Mouse (Mus musculus) embryonic facial prominence, embryonic 10.5 days (tissue): ENCODE data around the gene Rad51d. TPM values are rescaled to one million over a fixed set of nuclear protein-coding genes. Genes with fewer than 3 reads are reported as not detected.
"Not testable (repeated sequence)": the region's sequence is repeated elsewhere in the genome, so short reads cannot be mapped to it uniquely, and the experiment has no call there.

Experiments
- DNase-seq: peaks from one replicate; pipeline ENCODE4 v3.0.0-alpha.2; 2017; ENCODE audit warnings: low spot score
- H3K27ac ChIP-seq: fragments of 300-500 bp; sonication (generic); replicated peaks from 2 replicates; pipeline ENCODE4 v1.5.1; 2016; ENCODE audit warnings: mild to moderate bottlenecking
- H3K27me3 ChIP-seq: fragments of 300-500 bp; sonication (generic); replicated peaks from 2 replicates; pipeline ENCODE4 v1.6.1; 2016; ENCODE audit warnings: low read depth, mild to moderate bottlenecking; ENCODE audit not compliant: poor library complexity, severe bottlenecking
- H3K36me3 ChIP-seq: fragments of 300-500 bp; sonication (generic); replicated peaks from 2 replicates; pipeline ENCODE4 v1.6.1; 2016; ENCODE audit warnings: mild to moderate bottlenecking, moderate library complexity
- H3K4me1 ChIP-seq: fragments of 300-500 bp; sonication (generic); 2 replicates; pipeline ENCODE4 v1.6.1; 2016
- H3K4me3 ChIP-seq: fragments of 300-500 bp; sonication (generic); 2 replicates; pipeline ENCODE4 v1.5.1; 2016; ENCODE audit warnings: mild to moderate bottlenecking, moderate library complexity
- H3K9me3 ChIP-seq: fragments of 300-500 bp; sonication (generic); 2 replicates; pipeline ENCODE4 v1.6.1; 2016; ENCODE audit warnings: mild to moderate bottlenecking
- WGBS: fragments of 180-500 bp; shearing (Covaris S2); methylation state at CpG from one replicate; pipeline ENCODE4 v1.1.7; 2016; 5-methylcytosine and 5-hydroxymethylcytosine counted together
- polyA plus RNA-seq: library from polyadenylated mRNA; unstranded; fragments of >200 nt; fragmentation: Nextera tagmentation; extraction: Ambion mirVana; gene quantifications from 2 replicates; pipeline ENCODE4 v1.2.1, GENCODE M21; 2016

Gene Rad51d
- polyA plus RNA-seq: 13.7 and 14.7 TPM in 2 replicates

DNA sequence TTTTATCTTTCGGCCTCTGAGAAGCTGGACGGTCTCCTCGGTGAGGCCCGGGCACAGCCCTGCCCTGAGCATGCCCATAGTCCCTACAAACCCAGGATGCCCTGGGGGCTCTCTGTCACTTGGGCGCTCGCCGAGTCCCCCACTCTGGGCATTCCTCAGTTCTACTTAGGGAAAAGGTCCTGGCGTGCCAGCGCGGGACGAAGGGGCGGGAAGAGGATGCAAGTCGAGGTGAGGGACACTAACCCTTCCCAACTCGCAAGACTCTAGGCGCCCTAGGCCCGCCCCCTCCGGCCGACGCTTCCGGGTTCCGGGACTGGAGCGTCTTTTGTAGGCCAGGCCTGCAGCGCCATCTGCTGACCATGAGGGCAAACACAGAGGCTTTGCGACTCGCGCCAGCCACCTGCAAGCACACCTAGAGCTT lies at the start of gene Rad51d:
Gene Rad51d, minus strand, starts transcription at position 273 of the 421 bp plus-strand sequence.
- DNase-seq: peak; percentile 96
- peaks cover 22% of the 10 kb centered on the region for H3K4me1 ChIP-seq
- H3K9me3 ChIP-seq: no peaks in the 10 kb centered on the region
- peak within 1 kb of the TSS; percentile 86 for H3K27ac ChIP-seq
- peak within 1 kb of the TSS; percentile 78 for H3K4me3 ChIP-seq
- WGBS: under 1% methylated on average over 26 of the region's 26 CpGs
- H3K27me3 ChIP-seq: peaks cover 7% of the 10 kb centered on the region; the same call in 1 of the 2 replicates
- no peaks in the 10 kb centered on the region for H3K36me3 ChIP-seq

DNA sequence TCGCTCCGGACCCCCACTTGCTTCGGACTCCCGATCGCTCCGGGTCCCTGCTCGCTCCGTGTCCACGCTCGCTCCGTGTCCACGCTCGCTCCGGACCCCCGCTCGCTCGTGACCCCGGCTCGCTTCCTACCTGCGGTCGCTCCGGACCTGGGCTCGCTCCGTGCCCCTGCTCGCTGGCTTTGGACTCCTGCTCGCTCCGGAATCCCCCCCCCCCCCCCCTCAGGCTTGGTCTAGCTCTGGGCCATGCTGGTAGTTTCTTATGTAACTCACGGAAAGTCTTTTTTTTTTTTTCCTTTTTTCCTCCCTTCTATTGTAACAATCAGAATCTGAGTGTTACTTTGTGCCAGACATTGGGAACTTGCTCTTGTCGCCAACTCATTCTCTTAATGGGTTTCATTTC lies 42.8 kb upstream of the Rad51d start:
- Histone ChIP-seq H3K4me3 (peak overlapping the region; percentile 60), H3K4me1 (peaks cover 18% of the 10 kb centered on the region), H3K36me3 (no peaks in the 10 kb centered on the region), H3K27me3 (peaks cover 94% of the 10 kb centered on the region), H3K9me3 (no peaks in the 10 kb centered on the region), H3K27ac (no peak overlapping the region)
- DNase-seq: peak; percentile 15
- WGBS: 2% methylated on average over 29 of the region's 29 CpGs

DNA sequence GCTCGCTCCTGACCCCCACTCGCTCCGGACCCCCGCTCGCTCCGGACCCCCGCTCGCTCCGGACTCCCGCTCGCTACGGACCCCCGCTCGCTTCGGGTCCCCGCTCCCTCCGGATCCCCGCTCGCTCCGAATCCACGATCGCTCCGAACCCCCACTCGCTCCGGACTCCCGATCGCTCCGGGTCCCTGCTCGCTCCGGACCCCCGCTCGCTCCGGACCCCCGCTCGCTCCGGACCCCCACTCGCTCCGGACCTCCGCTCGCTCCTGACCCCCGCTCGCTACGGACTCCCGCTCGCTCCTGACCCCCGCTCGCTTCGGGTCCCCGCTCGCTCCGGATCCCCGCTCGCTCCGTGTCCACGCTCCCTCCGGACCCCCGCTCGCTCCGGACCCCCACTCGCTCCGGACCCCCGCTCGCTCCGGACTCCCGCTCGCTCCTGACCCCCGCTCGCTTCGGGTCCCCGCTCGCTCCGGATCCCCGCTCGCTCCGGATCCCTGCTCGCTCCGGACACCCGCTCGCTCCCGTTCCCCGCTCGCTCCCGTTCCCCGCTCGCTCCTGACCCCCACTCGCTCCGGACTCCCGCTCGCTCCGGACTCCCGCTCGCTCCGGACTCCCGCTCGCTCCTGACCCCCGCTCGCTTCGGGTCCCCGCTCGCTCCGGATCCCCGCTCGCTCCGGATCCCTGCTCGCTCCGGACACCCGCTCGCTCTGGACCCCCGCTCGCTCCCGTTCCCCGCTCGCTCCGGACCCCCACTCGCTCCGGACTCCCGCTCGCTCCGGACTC lies 41.4 kb upstream of the Rad51d start:
- H3K4me1 ChIP-seq: peaks cover 18% of the 10 kb centered on the region
- not testable (repeated sequence) for H3K27ac ChIP-seq, H3K36me3 ChIP-seq, H3K9me3 ChIP-seq
- WGBS: 1% methylated on average over 118 of the region's 119 CpGs
- peak; percentile 30 for DNase-seq
- H3K4me3 ChIP-seq: peak overlapping the region; percentile 60
- peaks cover 94% of the 10 kb centered on the region for H3K27me3 ChIP-seq

GRCm38 (mm10) chr11:82931161-82931560 lies 40.7 kb upstream of the Rad51d start:
- not testable (repeated sequence) for H3K36me3 ChIP-seq, H3K27ac ChIP-seq, H3K9me3 ChIP-seq
- H3K4me3 ChIP-seq: peak overlapping the region; percentile 60
- DNase-seq: peak; percentile 38
- peaks cover 94% of the 10 kb centered on the region for H3K27me3 ChIP-seq
- peaks cover 18% of the 10 kb centered on the region for H3K4me1 ChIP-seq
- under 1% methylated on average over 57 of the region's 63 CpGs for WGBS

- WGBS: under 1% methylated on average over 85 of the region's 85 CpGs
- H3K27me3 ChIP-seq: peaks cover 94% of the 10 kb centered on the region
- peak; percentile 42 for DNase-seq
- H3K4me1 ChIP-seq: peaks cover 18% of the 10 kb centered on the region
- H3K36me3 ChIP-seq, H3K9me3 ChIP-seq, H3K27ac ChIP-seq: not testable (repeated sequence)
- peak overlapping the region; percentile 60 for H3K4me3 ChIP-seq
These were observed 40.1 kb upstream of the Rad51d start for GRCm38 (mm10) chr11:82930391-82930955.

GRCm38 (mm10) chr11:82929633-82929950 lies 39.2 kb upstream of the Rad51d start:
- Histone ChIP-seq H3K36me3 (no peaks in the 10 kb centered on the region), H3K4me3 (no peak overlapping the region), H3K27me3 (peaks cover 91% of the 10 kb centered on the region), H3K27ac (no peak overlapping the region), H3K9me3 (no peaks in the 10 kb centered on the region), H3K4me1 (peaks cover 18% of the 10 kb centered on the region)
- DNase-seq: no peak
- WGBS: 45% methylated on average over 3 of the region's 3 CpGs

DNA sequence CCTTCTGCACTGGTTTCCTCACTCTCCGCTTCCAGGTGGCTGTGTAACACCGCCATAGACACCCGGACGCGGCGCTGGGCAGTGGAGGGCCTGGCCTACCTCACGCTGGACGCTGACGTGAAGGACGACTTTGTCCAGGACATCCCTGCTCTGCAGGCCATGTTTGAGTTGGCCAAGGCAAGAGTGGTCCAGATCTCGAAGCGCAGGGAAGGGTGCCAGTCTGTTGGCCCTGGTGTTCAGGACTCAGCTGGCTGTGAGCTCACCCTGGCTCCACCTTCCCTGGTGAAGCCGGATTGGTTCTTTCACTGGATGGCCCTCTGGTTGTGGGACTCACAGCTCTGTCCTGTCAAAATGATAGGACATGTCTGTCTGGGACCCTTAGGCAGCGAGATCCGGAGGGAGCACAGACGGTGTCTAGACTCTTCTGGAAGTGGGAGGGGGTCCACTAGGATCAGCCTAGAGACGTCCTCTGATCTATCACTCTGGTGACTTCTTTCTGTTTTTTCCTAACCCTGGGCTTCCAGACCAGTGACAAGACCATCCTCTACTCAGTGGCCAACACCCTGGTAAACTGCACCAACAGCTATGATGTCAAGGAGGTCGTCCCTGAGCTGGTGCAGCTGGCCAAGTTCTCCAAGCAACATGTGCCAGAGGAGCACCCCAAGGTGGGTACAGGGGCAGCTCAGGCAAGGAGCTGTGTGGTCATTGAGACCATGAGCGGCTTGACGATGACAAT lies 38.7 kb upstream of the Rad51d start:
- H3K27ac ChIP-seq: no peak overlapping the region
- no peaks in the 10 kb centered on the region for H3K36me3 ChIP-seq
- H3K4me1 ChIP-seq: peaks cover 18% of the 10 kb centered on the region
- DNase-seq: peak; percentile 17
- WGBS: 32% methylated on average over 20 of the region's 20 CpGs
- H3K27me3 ChIP-seq: peaks cover 86% of the 10 kb centered on the region
- H3K9me3 ChIP-seq: no peaks in the 10 kb centered on the region
- no peak overlapping the region for H3K4me3 ChIP-seq

GRCm38 (mm10) chr11:82923910-82924309 lies 33.5 kb upstream of the Rad51d start:
- H3K36me3 ChIP-seq, H3K4me3 ChIP-seq, H3K9me3 ChIP-seq, H3K27ac ChIP-seq, H3K4me1 ChIP-seq, DNase-seq: not testable (repeated sequence)
- WGBS: 89% methylated on average over 6 of the region's 6 CpGs
- H3K27me3 ChIP-seq: peaks cover 73% of the 10 kb centered on the region

DNA sequence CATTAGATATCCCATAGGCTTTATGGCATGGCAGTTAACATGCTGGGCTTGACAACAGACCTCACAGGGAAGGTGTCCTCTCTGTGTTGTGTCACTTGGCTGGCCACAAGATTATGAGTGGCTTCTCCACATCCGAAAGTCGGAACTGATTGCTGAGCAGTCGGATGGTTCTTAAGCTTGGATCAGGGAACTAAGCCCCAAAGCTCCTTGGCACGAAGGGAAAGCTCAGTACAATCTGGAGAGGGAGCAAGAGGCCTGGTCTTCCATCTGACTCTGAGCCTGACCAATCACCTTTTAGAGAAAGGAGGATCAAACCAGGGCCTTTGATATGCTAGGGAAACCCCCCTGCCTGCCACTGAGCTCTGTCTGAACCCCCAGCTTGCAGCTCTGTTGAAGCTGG lies 31.3 kb upstream of the Rad51d start:
- DNase-seq: no peak
- H3K27ac ChIP-seq: no peak overlapping the region
- WGBS: 76% methylated on average over 4 of the region's 4 CpGs
- peaks cover 58% of the 10 kb centered on the region for H3K27me3 ChIP-seq
- H3K36me3 ChIP-seq: no peaks in the 10 kb centered on the region
- H3K9me3 ChIP-seq: no peaks in the 10 kb centered on the region
- H3K4me3 ChIP-seq: no peak overlapping the region
- H3K4me1 ChIP-seq: no peaks in the 10 kb centered on the region

GRCm38 (mm10) chr11:82920768-82921167 lies 30.4 kb upstream of the Rad51d start:
- H3K4me1 ChIP-seq: no peaks in the 10 kb centered on the region
- no peak for DNase-seq
- no peaks in the 10 kb centered on the region for H3K36me3 ChIP-seq
- H3K4me3 ChIP-seq: no peak overlapping the region
- H3K9me3 ChIP-seq: no peaks in the 10 kb centered on the region
- H3K27me3 ChIP-seq: peaks cover 52% of the 10 kb centered on the region
- 47% methylated on average over 10 of the region's 10 CpGs for WGBS
- no peak overlapping the region for H3K27ac ChIP-seq

DNA sequence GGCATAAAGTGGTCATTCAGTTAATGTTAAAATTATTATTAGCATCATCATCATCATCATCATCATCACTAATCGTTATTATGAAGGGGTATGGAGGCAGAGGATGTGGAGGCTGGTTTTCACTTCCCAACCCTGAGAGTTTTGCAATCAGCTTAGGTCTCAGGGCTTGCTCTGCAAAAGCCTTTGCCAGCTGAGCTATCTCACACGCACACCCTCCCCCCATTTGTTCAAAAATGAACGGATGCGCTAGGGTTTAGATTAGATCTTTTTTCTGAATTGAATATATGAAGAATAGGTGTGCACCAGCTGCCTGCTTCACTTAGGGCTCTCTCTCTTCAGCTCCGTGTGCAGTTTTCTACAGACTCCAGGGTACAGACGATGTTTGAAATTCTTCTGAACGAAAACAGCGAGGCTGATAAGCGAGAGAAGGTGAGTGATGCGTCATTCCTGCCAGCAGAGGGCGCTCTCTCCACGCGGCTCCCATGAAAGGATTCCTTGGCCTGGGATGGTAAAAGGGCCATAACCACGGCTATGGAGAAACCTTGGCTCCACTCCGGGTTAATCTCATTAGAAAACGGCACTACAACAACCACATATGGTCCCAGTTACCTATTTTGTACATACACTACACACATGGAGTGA lies 24.4 kb upstream of the Rad51d start:
- Histone ChIP-seq H3K27me3 (peaks cover 49% of the 10 kb centered on the region), H3K9me3 (no peaks in the 10 kb centered on the region), H3K4me3 (peak overlapping the region; percentile 41), H3K4me1 (peaks cover 5% of the 10 kb centered on the region; the same call in 1 of the 2 replicates), H3K27ac (no peak overlapping the region), H3K36me3 (no peaks in the 10 kb centered on the region)
- WGBS: 9% methylated on average over 16 of the region's 16 CpGs
- DNase-seq: peak; percentile 86

GRCm38 (mm10) chr11:82910679-82911389 lies 20.4 kb upstream of the Rad51d start:
- H3K27me3 ChIP-seq: peaks cover 41% of the 10 kb centered on the region
- H3K9me3 ChIP-seq: no peaks in the 10 kb centered on the region
- H3K27ac ChIP-seq: no peak overlapping the region
- peaks cover 13% of the 10 kb centered on the region for H3K36me3 ChIP-seq
- WGBS: 82% methylated on average over 11 of the region's 11 CpGs
- H3K4me1 ChIP-seq: peaks cover 17% of the 10 kb centered on the region
- no peak for DNase-seq
- H3K4me3 ChIP-seq: no peak overlapping the region
